Mouse (Mus musculus) CH12.LX (cell line): ENCODE data around the gene Gm20662.

Experiments
- CHD2 ChIP-seq: IDR thresholded peaks from 2 replicates; pipeline ENCODE4 v1.6.1; 2011; ENCODE audit warnings: low read length, improper control_type of control experiment
- CTCF ChIP-seq, 2 experiments: IDR thresholded peaks in 1 of 2; conservative IDR thresholded peaks in 1 of 2; 2 replicates each; pipeline ENCODE4 v1.5.1; 2011 to 2012; ENCODE audit warnings: low read depth in 2 of 2, low read length in 2 of 2, improper control_type of control experiment in 1 of 2, inconsistent platforms in 1 of 2, mild to moderate bottlenecking in 1 of 2, moderate library complexity in 1 of 2
- ETS1 ChIP-seq: conservative IDR thresholded peaks from 2 replicates; pipeline ENCODE4 v1.6.1; 2012; ENCODE audit warnings: low read depth, mild to moderate bottlenecking, inconsistent platforms, low read length, improper control_type of control experiment, moderate library complexity

GRCm38 (mm10) chr9:107983421-107983890 is 12.7 kb upstream of the Gm20662 start:
- TF ChIP-seq ETS1, result peak; percentile 54
- TF ChIP-seq CHD2, result no peak
- no peak for TF ChIP-seq CTCF (conservative IDR thresholded peaks at IDR 0.05 in 1 of 2, IDR thresholded peaks at IDR 0.05 in 1 of 2; ENCODE audit: low read depth in 2 of 2, low read length in 2 of 2)
